Mouse (Mus musculus): ENCODE data around the gene Cela3b.

Gene Cela3b

DNA sequence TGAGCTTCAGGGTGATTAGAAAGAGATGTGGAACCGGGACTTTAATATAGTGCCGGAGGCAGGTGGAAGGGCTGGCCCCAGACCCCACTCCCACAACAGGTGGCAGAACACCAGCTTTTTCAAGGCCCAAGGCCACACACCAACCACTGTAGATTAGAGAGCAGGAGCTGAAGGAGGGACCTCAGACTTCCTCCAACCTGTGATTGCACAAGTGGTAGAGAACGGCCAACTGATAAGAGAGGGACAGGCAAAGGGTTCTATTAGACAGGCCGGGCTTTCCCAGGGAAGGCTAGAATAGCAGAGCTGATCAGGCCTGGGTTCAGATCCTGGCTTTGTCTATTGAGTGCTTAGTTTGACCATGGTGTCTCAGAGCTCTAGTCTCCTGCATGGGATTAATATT is at the start of gene Cela3b:
Gene Cela3b, minus strand, starts transcription at position 39 of the 400 bp plus-strand sequence.
- no peak for DNase-seq

DNA sequence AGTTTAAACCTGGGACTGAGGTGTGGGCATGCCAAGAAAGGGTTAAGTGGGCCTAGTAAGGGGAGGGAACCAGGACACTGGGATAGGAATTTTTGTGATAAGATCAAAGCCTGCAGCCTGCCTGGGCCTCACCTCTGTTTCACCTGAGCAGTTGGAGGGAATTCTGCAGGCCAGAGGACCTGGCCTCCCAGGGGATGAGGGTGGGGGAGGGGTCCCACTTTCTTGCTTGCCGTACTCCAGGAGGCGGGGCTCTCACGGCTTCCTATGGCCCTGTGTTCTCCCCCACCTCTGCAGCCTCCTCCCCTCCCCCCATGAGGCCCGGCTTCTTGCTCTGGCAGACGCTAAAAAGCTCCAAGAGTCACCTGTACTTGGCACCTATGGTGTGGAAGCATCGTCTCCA is 49.4 kb upstream of the Cela3b start:
- DNase-seq, result no peak

DNA sequence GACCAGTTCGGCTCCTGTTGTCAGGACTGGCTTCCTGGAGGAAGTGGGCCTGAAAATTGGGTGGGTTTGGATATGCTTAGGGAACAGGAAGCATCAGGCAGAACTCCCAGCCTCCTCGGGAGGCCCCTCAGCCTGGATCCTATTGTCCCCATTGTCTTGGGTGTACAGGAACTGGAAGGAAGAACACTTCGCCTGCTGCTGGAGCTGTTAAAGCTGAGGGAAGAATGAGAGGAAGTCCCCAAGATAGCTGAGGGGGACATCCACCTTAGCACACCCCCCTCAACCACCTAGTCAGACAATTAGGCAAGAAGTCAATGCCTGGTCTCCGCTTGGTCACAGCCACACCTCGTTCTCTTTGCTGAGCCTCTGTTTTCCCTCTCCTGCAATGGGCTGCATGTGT is 48.0 kb upstream of the Cela3b start:
- DNase-seq, result no peak

DNA sequence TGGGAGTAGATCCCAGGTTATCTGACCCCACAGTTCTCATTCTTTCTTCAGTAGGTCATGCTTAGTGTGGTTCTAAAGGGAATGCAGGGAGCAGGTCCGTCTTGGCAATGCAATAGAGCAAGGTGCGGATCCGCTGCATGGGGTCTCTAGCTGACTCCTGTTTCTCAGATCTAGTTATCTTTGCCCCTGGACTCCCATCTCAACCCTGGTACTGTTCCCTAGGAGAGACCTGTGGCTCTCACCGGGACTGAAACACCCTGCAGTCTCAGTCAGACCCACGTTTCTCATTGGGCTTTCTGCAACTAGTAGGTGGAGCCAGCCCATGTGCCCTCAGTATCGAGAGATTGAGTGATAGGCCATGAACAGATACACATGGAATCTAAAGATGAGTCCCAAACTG is 47.3 kb upstream of the Cela3b start:
- DNase-seq, result no peak

DNA sequence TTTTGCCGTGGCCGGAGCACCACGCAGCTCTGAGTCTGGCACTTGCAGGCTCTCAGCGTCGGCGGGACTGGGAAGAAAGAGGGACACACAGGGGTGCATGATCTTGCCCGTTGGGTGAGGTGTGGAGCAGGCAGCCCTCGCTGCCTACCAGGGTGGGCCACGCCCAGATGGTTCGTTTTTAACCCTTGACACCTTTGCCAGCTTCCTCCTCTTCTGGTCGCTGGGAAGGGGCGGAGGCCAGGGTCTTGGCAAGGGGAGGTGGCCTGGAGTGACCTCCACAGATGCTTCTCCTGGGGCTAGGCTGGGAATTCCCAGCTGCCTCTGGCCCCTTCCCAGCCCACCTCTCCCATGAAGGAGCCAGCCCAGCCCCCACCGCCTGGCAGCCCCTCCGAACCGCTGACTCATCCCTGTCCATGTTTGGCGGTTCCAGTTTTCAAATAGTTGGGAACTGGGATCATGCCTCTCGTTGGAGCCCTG is 46.5 kb upstream of the Cela3b start:
- DNase-seq, result peak; percentile 54

DNA sequence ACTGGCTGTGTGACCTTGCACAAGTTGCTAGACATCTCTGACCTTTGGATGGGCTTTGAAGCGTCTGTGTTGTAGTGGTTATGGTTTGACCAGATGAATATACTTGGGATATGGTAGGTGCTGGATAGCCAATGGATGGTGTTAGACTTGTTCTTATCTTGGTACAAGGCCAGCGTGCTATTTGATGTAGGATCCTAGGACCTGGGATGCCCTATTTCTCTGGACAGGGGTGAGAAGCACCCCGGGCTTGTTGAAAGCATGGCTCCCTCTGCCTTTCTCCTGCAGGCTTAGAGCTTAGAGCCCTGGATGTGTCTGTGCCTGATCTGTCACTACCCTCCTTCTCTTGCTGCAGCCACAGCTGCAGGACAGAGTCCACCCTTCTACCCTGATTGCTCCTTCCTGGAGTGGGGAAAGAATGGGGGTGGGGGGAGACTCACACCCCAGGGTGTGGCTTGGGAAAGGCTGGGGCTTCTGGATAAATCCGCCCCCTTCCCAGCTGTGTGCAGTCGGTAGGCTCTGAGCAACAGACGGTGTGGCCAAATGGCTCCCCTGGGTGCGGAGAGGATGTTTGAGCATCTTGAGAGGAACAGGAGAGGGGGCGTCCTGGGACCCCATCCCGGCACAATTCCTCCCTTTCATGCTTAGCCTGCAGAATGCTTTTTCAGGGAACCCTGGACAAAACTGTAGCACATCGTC is 45.9 kb upstream of the Cela3b start:
- DNase-seq, result peak; percentile 45

DNA sequence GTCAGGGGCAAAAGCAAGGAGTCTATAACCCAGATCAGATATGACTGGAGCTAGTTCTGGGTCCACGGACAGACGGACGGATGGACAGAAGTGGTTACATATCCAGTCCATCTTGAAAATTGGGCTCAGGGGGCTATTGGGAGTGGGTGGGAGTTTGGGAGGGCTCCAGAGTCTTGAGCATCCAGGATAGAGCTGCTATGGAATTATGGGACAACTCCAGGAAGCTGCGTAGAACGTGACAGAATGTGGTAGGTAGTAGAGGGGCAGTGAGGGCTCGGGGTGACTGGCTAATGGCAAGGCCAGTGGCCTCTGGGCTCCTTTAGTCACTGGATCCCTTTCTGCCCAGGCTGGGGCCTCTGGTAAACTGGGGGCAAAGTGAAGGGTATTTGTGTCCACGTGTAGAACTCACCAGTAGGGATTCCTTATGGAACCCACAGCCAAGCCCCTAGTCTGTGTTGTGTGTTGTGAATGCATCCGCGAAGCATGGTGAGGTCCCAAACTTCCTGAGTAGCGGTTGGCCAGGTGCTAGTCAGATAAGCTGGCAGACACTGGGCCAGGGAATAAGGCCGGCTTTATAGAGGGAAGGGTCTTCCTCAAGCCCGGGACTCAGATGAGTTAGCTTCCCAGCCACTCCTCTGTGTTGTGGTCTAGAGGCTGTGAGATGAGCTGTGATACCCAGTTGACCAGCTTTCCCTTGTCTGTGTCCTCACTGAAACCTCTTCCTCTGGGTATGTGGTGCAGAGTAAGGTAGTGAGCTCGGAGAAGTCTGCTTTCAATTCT is 45.1 kb upstream of the Cela3b start:
- DNase-seq, result no peak

DNA sequence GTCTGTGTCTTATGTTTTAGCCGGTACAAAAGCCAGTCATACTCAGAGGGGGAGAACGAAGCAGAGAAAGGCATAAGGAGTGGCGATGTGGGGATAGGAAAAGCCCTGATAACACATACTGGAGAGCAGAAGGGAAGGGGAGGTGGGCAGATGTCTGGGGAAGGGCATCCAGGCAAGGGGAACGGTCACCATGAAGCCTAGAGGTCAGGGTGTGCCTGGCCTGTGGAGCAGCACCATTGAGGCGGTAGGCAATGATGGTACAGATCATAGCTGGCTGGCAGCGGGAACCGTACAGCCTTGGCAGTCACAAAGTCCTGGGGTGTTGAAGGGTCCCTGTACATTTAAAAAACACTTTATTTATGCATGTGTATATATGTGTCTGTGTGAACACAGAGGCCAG is 44.4 kb upstream of the Cela3b start:
- DNase-seq, result no peak

DNA sequence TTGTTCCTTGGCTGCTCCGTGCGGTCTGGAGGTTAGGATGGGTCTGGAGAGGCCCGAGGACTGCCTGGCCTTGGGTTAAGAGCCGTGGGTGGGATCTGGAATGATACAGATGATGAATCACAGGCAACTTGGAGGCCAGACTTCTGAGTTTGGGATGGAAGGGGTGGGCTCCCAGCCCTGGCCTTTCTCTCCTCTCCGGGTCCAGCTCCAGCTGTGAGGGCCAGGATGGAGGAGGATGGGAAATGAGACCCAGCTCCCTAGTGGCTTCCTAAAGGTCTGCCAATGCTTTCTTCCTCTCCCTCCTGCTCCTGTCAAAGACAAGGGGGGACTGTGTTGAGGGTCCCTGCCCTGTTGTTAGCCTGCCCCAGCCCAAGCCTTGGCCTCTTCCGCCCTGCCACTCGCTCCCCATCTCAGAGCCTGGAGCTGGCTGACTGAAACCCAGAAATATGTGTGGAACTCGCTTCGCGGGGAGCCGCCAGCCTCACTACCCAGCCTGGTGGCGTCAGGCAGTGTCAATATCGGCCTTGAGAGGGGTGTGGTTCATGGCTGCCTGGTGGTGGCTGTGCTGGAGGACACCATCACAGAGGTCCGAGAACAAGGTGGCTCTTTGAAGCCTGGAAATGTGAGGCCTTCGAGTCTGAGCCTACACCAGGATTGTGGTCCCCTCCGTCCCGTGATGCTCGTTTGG is 43.5 kb upstream of the Cela3b start:
- DNase-seq, result peak; percentile 39

DNA sequence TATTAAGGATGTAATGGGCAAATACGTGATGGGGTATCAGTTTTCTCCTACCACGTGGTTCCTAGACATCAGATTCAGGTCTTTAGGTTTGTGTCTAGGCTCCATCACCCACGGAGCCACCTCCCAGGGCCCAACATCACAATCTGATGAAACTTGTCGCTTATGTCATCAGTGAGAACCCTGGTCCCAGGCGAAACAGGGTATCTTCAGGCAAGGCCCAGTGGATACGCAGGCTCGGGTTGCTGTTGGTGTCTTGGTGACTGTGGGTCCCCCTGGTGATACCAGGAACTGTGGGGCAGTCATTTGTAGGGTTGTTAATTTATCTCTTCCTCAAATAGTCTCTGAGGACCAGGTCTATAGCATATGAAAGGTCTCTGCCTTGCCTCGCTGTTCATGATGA is 42.9 kb upstream of the Cela3b start:
- no peak for DNase-seq

DNA sequence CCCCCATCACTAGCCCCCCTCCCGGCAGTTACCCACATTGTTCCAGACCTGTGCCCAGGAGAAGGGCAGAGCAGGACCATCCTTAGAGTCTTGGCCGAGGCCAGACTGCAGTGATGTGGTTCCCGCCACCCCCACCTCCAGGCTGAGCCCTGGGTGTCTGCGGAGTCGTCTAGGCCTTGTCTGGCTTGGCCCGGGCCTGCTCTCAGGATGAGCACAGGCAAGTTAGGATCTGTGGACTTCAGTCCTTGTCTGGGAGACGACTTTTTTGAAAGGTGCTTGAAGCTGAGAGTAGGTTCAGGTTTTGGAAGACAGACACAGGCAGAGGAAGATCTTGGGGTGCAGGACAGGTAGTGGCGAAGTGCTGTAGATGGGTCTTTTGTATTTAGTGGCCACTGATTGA is 41.0 kb upstream of the Cela3b start:
- no peak for DNase-seq

DNA sequence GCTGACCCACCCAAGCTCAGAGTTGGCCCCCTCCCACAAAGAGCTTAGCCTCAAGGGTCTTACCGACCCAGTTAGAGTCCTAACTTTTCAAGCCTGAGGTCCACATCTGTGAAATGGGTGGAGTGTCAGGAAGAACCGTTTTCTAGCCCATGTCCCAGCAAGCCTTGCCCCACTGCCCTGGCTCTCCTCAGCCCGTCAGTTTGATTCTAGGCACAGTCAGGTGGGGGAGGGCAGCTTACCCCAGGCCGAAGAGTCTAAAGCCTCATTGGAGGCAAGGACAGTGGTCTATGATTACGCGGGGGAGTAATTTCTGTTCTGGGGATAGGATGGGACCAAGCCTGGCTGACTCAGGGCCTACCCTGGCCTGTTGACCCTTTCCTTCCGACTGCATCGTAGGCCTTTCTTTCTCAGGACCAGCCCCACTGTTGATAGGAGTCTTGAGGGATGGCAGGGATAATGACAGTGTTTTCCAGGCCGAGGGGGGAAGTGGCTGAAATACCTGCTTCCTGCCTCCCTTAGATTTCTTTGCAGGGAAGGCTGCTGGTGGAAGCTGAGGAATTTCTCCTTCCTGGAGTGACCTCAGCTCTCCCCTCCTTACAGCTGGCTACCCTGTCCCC is 40.5 kb upstream of the Cela3b start:
- DNase-seq, result no peak

DNA sequence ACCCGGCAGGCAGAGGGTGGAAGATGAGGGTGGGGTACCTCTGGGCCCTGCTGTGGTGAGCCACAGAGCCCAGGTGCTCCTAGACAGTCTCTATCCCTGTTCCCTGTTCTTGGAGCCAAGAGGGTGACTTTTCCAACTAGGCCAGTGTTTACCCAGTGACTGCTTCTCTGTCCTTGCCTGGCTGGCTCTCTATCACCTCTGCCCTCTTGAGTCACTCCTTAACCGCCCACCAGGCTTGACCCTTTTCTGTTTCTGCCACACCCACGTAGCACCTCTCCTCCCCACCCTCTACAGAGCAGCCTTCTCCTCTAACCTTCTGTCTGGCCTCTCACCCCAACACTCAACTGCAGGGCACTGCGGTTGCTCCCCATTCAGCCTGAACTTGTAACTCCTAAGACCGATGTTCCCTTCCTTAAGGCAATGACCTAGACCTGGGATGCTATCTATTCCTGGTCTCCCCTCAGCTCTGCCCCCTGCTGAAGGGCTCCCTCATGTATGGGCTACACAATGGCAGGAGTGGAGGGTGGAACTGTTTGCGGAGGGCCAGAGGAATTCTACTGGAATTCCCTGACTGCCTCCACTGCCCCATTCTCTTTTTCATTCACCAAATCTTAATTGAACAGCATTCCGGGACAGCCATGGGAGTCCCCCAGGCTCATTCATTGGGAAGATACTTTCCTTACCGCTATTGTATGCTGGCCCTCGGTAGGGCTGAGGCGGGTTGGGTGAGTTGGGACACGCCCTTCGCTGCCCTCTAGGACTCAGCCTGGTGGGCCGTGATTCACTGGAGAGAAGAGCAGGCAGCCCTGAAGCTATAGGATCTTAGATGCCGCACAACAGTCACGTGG is 39.7 kb upstream of the Cela3b start:
- DNase-seq, result no peak

DNA sequence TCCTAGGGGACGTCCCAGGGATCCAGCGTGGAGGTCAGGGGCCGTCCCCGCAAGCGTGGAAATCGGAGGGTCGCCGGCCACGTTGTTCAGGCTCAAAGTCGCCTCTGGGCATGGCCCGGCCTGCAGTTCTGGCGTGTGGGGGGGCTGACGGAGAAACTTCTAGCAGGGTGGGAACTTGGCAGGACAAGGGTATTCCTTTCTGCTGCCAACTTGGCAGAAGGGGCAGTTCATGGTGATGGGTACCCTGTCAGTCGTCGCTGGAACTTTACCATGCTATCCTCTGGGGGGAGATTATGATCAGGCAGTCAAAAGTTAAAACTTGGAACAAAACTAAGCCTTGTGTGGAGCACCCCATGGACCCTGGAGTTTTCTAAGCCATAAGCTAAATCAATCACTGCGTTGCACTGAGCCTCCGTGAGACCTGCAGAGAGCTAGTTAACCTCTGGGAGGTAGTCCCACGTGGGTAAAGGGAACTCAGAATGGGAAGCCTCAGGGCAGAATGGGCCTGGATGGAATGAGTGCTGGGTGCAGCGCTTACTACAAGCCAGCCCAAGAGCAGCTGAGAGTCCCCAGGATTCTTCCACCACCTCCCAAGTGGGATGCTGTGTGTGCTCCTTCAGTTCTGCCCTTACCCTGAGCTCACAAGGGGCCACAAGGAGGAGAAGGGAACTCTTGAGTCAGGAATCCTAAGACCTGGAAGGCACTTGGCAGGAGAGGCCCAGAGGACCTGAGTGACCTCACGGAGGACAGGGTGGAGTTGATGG is 38.9 kb upstream of the Cela3b start:
- DNase-seq, result no peak

DNA sequence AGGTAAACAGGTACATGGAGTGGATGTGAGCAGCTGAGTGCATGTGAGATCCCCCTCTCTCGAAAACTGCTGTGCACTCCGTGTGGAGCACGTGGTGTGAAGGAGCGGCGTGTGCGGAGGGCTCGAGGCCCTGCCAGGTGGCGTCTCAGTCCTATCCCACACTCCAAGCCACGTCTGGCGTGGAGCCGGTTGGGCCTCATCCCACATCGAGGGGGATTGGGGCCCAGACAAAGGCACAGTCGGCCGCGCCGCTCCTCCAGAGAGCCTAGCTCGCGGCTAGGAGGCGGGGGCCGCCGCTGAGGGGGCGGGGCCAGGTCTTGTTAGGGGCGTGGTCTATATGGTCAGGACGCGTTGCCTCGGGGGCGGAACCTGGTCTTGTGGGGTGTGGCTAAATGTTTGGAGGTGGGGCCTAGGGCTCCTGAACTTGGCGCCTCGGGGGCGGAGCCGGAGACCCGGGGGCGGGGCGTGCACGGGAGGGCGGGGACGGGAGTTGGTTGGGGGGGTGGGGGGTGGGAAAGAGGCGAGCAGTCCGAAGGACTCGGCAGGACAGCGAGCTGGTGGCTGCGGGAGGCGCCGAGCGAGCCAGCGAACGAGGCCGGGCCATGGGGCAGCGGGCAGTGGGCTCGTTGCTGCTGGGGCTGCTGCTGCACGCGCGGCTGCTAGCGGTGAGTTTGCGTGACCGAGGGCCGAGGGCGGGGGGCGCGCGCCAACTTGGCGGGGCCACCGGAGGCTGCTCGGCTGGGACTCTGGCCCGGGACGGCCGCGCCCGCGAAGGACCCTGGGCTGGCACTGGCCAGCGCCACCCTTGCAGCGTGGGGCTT is 38.1 kb upstream of the Cela3b start, which contains the start of gene Hspg2:
Gene Hspg2, plus strand, starts transcription at position 510 of the 821 bp plus-strand sequence.
- peak; percentile 97 for DNase-seq

DNA sequence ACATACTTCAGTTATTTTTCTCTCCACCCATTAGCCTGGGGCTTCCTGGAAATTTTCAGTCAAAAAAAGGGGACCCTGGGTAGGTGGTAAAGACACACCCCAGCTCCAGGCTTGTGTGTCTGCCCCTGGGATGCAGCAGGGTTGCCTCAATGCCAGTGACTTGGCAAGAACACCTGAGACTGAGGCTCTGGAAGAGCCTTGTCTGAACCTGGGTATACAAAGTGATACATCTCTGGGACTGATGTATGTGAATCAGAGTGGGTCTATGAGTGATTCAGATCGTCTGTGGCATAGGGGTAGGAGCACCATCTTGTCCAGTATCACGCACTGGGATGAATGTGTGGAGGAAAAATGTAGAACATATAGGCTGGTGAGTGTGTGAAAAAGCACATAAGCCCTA is 37.2 kb upstream of the Cela3b start:
- DNase-seq, result no peak

DNA sequence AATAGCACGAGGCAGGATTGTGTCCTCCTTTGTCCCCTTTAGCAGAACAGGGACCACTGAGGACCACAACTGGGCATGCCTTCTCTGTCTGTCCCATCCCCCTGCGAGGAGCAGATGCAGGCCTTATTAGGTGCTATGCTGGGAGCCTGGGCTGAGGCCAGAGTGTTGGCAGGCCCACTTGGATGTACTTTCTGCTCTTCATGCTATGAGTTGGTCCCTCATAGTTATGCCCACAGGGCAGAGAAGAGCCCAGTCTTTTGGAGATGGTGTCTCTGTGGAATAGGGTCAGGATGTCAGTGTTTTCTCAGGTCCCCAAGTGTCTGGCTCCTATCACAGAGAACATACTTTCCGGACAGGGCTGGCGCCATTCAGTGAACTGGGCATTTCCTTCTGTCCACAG is 36.7 kb upstream of the Cela3b start:
- DNase-seq, result no peak

DNA sequence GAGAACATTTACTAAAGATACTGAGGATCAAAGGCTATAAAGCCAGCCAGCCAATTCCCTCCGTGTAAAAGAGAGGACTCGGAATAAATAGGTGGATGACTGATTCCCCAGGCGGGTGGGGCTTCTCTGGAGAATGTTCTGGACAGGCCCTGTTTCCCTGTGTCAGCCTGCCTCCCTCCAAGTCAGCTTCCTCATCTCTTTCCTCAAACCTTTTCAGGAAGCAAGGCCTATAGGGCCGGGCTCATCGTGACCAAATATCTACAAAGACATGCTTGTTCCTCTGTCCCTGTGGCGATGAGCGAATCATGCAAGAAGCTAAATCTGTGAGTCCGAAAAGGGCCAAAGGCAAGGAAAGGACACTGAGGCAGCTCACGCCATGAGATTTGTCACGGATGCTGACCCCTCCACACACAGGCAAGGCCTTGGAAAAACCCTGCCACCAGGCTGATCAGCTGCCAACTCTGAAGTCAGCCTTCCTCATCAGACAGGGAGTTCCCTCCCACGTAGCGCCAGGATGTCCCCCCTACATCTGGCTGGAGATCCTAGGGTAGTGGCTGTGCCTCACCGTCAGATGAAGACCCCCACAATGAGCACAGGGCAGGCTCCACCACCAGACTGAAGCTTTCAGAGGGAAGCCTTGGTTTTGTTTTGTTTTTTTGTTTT is 34.9 kb upstream of the Cela3b start:
- DNase-seq, result no peak

DNA sequence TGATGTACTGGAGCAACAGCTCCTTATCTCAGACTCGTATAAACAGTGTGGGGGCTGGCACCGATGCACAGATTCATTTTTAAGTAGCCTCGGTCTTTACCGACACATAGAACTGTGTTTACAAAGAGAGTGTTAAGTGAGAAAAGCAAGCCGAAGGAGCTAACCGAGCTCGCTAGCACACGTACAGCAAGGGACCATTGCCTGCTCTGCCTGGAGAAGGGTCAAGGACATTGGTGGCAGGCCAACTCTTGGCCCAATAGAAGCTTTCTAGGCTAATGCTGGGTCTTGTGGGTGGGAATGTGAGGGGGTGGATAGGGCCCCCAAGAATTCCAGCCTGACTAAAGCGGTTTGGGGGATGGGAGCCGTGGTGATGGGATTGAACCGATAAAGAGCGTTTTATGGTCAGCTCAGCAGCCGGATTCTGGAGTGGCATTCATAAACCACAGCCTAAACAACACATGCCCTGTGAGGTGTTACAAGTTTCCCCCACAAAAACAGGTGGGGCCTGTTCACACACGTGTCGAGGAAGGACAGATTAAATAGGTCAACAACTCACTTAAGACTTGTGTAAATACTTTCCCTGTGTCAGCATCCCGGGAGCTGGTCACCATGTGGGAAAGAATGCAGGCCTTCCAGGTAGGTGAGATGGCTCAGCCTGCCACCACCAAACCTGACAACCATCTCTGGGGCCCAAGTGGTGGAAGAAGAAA is 31.8 kb upstream of the Cela3b start:
- peak; percentile 60 for DNase-seq
